Mouse (Mus musculus): ENCODE results near the gene Nfyb. TPM values are rescaled to one million over a fixed set of nuclear protein-coding genes. Genes with fewer than 3 reads are reported as not detected.

Gene Nfyb
- polyA plus RNA-seq, 1 experiment from 2014 or later, result 79.0 TPM

GRCm38 (mm10) chr10:82757341-82757740, 6.6 kb downstream of the Nfyb start:
- H3K27ac ChIP-seq (ENCODE audit: low read depth, low read length), result no peak overlapping the region
- no peaks in the 10 kb centered on the region for H3K9me3 ChIP-seq (ENCODE audit: control insufficient read depth, low read length)
- peaks cover 49% of the 10 kb centered on the region for H3K36me3 ChIP-seq (ENCODE audit: control insufficient read depth, insufficient read depth, low read length)
- ATAC-seq (ENCODE audit: low FRiP score) (no peak), DNase-seq (ENCODE audit: low spot score, missing footprints) (peak; percentile 73)
- no peak overlapping the region for H3K4me2 ChIP-seq
- no peaks in the 10 kb centered on the region for H3K27me3 ChIP-seq (ENCODE audit: control insufficient read depth, insufficient read depth, low read length)
- H3K4me1 ChIP-seq (ENCODE audit: control insufficient read depth, insufficient read depth, low read length), result peaks cover 6% of the 10 kb centered on the region
- WGBS, result 94% methylated on average over 9 of the region's 9 CpGs
- H3K4me3 ChIP-seq (ENCODE audit: low read depth, low read length), result no peak overlapping the region
- H3K9ac ChIP-seq (ENCODE audit: low read length), result no peak overlapping the region

- peaks cover 56% of the 10 kb centered on the region for H3K36me3 ChIP-seq (ENCODE audit: control insufficient read depth, insufficient read depth, low read length)
- peaks cover 3% of the 10 kb centered on the region for H3K4me1 ChIP-seq (ENCODE audit: control insufficient read depth, insufficient read depth, low read length)
- no peaks in the 10 kb centered on the region for H3K9me3 ChIP-seq (ENCODE audit: control insufficient read depth, low read length)
- no peak overlapping the region for H3K27ac ChIP-seq (ENCODE audit: low read depth, low read length)
- H3K27me3 ChIP-seq (ENCODE audit: control insufficient read depth, insufficient read depth, low read length), result no peaks in the 10 kb centered on the region
- no peak overlapping the region for H3K4me3 ChIP-seq (ENCODE audit: low read depth, low read length)
- H3K4me2 ChIP-seq, result no peak overlapping the region
- no peak for ATAC-seq (ENCODE audit: low FRiP score)
- DNase-seq (ENCODE audit: low spot score, missing footprints), result no peak
- 94% methylated on average over 9 of the region's 9 CpGs for WGBS
- H3K9ac ChIP-seq (ENCODE audit: low read length), result no peak overlapping the region
These were observed 7.5 kb downstream of the Nfyb start for GRCm38 (mm10) chr10:82756466-82756865.

GRCm38 (mm10) chr10:82755213-82755890, 8.6 kb downstream of the Nfyb start:
- DNase-seq (ENCODE audit: low spot score, missing footprints) (no peak), ATAC-seq (ENCODE audit: low FRiP score) (no peak)
- no peaks in the 10 kb centered on the region for H3K27me3 ChIP-seq (ENCODE audit: control insufficient read depth, insufficient read depth, low read length)
- no peak overlapping the region for H3K4me3 ChIP-seq (ENCODE audit: low read depth, low read length)
- H3K9ac ChIP-seq (ENCODE audit: low read length), result no peak overlapping the region
- no peak overlapping the region for H3K4me2 ChIP-seq
- H3K4me1 ChIP-seq (ENCODE audit: control insufficient read depth, insufficient read depth, low read length), result no peaks in the 10 kb centered on the region; the same call in none of the 2 replicates
- H3K9me3 ChIP-seq (ENCODE audit: control insufficient read depth, low read length), result no peaks in the 10 kb centered on the region
- H3K36me3 ChIP-seq (ENCODE audit: control insufficient read depth, insufficient read depth, low read length), result peaks cover 58% of the 10 kb centered on the region
- WGBS, result 96% methylated on average over 11 of the region's 11 CpGs
- no peak overlapping the region for H3K27ac ChIP-seq (ENCODE audit: low read depth, low read length)

- H3K27ac ChIP-seq (ENCODE audit: low read depth, low read length), result no peak overlapping the region
- no peaks in the 10 kb centered on the region for H3K9me3 ChIP-seq (ENCODE audit: control insufficient read depth, low read length)
- no peak for DNase-seq (ENCODE audit: low spot score, missing footprints)
- peaks cover 57% of the 10 kb centered on the region for H3K36me3 ChIP-seq (ENCODE audit: control insufficient read depth, insufficient read depth, low read length)
- H3K9ac ChIP-seq (ENCODE audit: low read length), result no peak overlapping the region
- H3K4me1 ChIP-seq (ENCODE audit: control insufficient read depth, insufficient read depth, low read length), result no peaks in the 10 kb centered on the region; the same call in 1 of the 2 replicates
- H3K4me2 ChIP-seq, result no peak overlapping the region
- ATAC-seq (ENCODE audit: low FRiP score), result no peak
- 96% methylated on average over 1 of the region's 1 CpGs for WGBS
- no peaks in the 10 kb centered on the region for H3K27me3 ChIP-seq (ENCODE audit: control insufficient read depth, insufficient read depth, low read length)
- H3K4me3 ChIP-seq (ENCODE audit: low read depth, low read length), result no peak overlapping the region
These were observed 9.3 kb downstream of the Nfyb start for GRCm38 (mm10) chr10:82754642-82755041.

DNA sequence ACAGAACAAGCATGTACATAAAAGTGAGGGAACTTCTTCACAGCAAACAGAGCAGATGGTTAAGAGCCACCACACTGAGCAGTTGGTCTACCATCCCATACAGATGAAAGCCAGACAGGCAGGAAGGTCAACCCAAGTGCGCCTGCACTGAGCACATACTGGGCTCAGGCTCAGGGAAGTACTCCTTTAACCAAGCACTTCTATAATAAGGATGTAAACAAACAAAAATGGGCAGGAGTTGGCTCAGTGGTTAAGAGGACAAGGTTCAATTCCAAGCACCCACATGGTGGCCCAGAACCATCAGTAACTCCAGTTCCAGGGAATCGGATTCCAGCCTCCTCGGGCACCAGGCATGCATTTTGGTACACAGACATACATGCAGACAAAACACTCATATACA, 11.0 kb downstream of the Nfyb start:
- no peaks in the 10 kb centered on the region for H3K9me3 ChIP-seq (ENCODE audit: control insufficient read depth, low read length)
- WGBS, result 92% methylated on average over 3 of the region's 3 CpGs

GRCm38 (mm10) chr10:82750778-82751177, 13.2 kb downstream of the Nfyb start:
- Histone ChIP-seq H3K36me3 (ENCODE audit: control insufficient read depth, insufficient read depth, low read length) (peaks cover 48% of the 10 kb centered on the region), H3K9me3 (ENCODE audit: control insufficient read depth, low read length) (no peaks in the 10 kb centered on the region), H3K9ac (ENCODE audit: low read length) (no peak overlapping the region), H3K27ac (ENCODE audit: low read depth, low read length) (no peak overlapping the region), H3K4me1 (ENCODE audit: control insufficient read depth, insufficient read depth, low read length) (no peaks in the 10 kb centered on the region), H3K4me3 (ENCODE audit: low read depth, low read length) (no peak overlapping the region), H3K4me2 (no peak overlapping the region), H3K27me3 (ENCODE audit: control insufficient read depth, insufficient read depth, low read length) (no peaks in the 10 kb centered on the region)
- 91% methylated on average over 6 of the region's 6 CpGs for WGBS
- ATAC-seq (ENCODE audit: low FRiP score) (no peak), DNase-seq (ENCODE audit: low spot score, missing footprints) (no peak)

More for the DNA sequence above, 11.0 kb downstream of the Nfyb start:
- Histone ChIP-seq H3K4me3 (ENCODE audit: low read depth, low read length) (no peak overlapping the region), H3K9ac (ENCODE audit: low read length) (no peak overlapping the region), H3K36me3 (ENCODE audit: control insufficient read depth, insufficient read depth, low read length) (peaks cover 60% of the 10 kb centered on the region), H3K27ac (ENCODE audit: low read depth, low read length) (no peak overlapping the region), H3K4me2 (no peak overlapping the region), H3K27me3 (ENCODE audit: control insufficient read depth, insufficient read depth, low read length) (no peaks in the 10 kb centered on the region), H3K4me1 (ENCODE audit: control insufficient read depth, insufficient read depth, low read length) (no peaks in the 10 kb centered on the region; the same call in 1 of the 2 replicates)
- no peak for DNase-seq (ENCODE audit: low spot score, missing footprints)
- no peak for ATAC-seq (ENCODE audit: low FRiP score)

- 92% methylated on average over 15 of the region's 15 CpGs for WGBS
- Histone ChIP-seq H3K9ac (ENCODE audit: low read length) (no peak overlapping the region), H3K4me1 (ENCODE audit: control insufficient read depth, insufficient read depth, low read length) (no peaks in the 10 kb centered on the region), H3K27me3 (ENCODE audit: control insufficient read depth, insufficient read depth, low read length) (no peaks in the 10 kb centered on the region), H3K36me3 (ENCODE audit: control insufficient read depth, insufficient read depth, low read length) (peaks cover 24% of the 10 kb centered on the region), H3K4me2 (no peak overlapping the region), H3K4me3 (ENCODE audit: low read depth, low read length) (no peak overlapping the region), H3K9me3 (ENCODE audit: control insufficient read depth, low read length) (no peaks in the 10 kb centered on the region), H3K27ac (ENCODE audit: low read depth, low read length) (no peak overlapping the region)
- ATAC-seq (ENCODE audit: low FRiP score) (no peak), DNase-seq (ENCODE audit: low spot score, missing footprints) (no peak)
These were observed 16.7 kb downstream of the Nfyb start for GRCm38 (mm10) chr10:82746988-82747850.

DNA sequence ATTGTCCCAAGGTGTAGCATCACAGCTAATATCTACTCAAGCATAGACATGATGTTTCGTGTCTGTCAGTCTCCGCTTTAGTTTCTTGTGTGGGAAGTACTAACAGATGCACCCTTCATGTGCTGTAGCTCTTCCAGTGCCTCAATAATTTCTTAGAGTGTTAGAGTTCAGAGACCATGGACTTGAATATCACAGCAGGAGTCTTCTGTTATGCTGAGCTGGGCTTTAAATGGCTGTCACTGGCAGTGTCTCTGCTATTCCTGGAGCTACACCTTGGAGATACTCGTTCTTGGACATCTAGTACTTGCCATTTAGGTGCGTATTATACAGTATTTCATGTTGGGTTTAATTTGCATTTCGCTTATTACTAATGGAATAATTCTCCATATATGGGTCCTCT, 18.6 kb downstream of the Nfyb start:
- H3K4me1 ChIP-seq (ENCODE audit: control insufficient read depth, insufficient read depth, low read length), result no peaks in the 10 kb centered on the region
- DNase-seq (ENCODE audit: low spot score, missing footprints) (no peak), ATAC-seq (ENCODE audit: low FRiP score) (no peak)
- WGBS, result 92% methylated on average over 5 of the region's 5 CpGs
- no peak overlapping the region for H3K4me2 ChIP-seq
- no peak overlapping the region for H3K4me3 ChIP-seq (ENCODE audit: low read depth, low read length)
- H3K36me3 ChIP-seq (ENCODE audit: control insufficient read depth, insufficient read depth, low read length), result peaks cover 13% of the 10 kb centered on the region
- no peaks in the 10 kb centered on the region for H3K9me3 ChIP-seq (ENCODE audit: control insufficient read depth, low read length)
- H3K27ac ChIP-seq (ENCODE audit: low read depth, low read length), result no peak overlapping the region
- H3K27me3 ChIP-seq (ENCODE audit: control insufficient read depth, insufficient read depth, low read length), result no peaks in the 10 kb centered on the region
- H3K9ac ChIP-seq (ENCODE audit: low read length), result no peak overlapping the region

DNA sequence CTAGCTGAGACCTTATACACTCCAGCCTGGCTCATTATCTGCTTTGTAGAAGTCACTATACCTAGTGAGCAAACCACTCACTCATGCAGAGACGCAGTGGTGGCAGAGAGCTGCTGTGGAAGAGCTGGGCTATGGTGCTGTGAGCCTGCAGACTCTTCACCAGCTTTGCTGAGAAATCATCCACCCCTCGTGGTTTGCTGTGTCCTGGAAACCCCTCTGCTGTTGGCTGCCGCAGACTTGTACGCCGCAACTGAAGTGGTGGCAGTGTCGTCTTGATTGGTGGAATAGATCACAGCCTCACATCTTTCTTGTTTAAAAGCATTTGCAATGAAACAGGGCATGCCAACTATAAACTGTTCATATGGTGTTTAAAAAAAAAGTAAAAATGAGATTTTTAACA, 19.6 kb downstream of the Nfyb start:
- H3K4me3 ChIP-seq (ENCODE audit: low read depth, low read length), result no peak overlapping the region
- H3K27ac ChIP-seq (ENCODE audit: low read depth, low read length), result no peak overlapping the region
- 93% methylated on average over 6 of the region's 6 CpGs for WGBS
- ATAC-seq (ENCODE audit: low FRiP score), result no peak
- no peak overlapping the region for H3K9ac ChIP-seq (ENCODE audit: low read length)
- H3K27me3 ChIP-seq (ENCODE audit: control insufficient read depth, insufficient read depth, low read length), result no peaks in the 10 kb centered on the region
- no peak for DNase-seq (ENCODE audit: low spot score, missing footprints)
- no peaks in the 10 kb centered on the region for H3K9me3 ChIP-seq (ENCODE audit: control insufficient read depth, low read length)
- H3K4me2 ChIP-seq, result no peak overlapping the region
- H3K36me3 ChIP-seq (ENCODE audit: control insufficient read depth, insufficient read depth, low read length), result peaks cover 8% of the 10 kb centered on the region
- H3K4me1 ChIP-seq (ENCODE audit: control insufficient read depth, insufficient read depth, low read length), result no peaks in the 10 kb centered on the region
